Mouse (Mus musculus) thymus, postnatal 10 days (tissue): ENCODE results near the gene Ngp.

Experiments used
- DNase-seq, 2 experiments: peaks; one replicate each; pipeline ENCODE4 v3.0.0; 2021; ENCODE audit warnings: low spot score in 2 of 2

The Ngp gene

DNA sequence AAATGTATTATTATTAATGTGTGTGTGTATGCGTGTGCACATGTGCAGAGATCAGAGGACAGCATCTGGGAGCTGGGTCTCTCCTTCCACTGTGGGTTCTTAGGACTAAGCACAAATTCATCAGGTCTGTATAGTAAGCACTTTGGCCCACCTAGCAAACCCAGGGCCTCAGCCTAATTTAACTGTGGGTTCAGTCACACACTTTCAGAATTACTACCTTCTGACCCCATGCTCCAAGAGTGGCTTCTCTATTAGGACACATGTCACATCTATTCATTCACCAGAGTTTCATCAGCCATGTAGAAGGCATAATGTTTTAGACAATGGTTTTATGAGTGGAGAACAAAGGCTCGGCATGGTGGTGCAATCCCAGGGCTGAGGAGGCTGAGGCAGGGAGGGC, 13.5 kb downstream of the Ngp start:
- DNase-seq, result no peak

DNA sequence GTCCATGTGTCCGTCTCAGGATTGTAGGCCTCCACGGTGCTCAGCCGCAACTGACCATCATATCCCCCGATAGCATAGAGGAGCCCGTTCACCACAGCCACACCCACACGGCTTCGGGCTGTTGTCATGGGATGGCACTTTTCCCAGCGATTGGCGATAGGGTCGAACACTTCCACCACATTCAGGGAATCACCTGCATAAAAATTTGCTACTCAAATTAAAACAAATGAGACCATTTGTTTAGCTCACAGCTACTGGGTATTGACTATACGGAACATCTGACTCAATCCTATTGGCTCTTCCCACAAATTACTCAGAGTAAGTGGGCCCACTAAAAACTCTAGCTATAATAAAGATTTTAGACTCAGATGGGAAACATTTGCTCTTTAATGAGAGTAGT, 16.5 kb downstream of the Ngp start:
- DNase-seq, result no peak

DNA sequence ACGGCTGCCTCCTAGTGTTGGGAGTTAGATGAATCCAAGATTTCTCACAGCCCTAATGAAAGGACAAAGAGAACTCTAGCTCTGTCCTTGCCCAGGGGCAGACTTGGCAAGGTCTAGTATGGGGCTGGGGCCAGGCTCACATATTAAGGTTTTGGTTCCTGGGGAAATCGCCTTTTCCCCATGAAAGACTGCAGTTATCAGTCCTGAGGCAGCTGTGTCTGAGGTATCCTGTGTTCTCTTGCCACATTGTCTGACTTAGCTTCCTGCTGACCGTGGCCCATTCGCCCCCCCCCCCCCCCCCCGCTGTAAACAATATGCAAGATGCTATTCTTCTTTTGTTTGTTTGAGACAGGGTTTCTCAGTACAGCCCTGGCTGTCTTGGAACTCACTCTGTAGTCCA, 20.5 kb downstream of the Ngp start:
- DNase-seq, result no peak

DNA sequence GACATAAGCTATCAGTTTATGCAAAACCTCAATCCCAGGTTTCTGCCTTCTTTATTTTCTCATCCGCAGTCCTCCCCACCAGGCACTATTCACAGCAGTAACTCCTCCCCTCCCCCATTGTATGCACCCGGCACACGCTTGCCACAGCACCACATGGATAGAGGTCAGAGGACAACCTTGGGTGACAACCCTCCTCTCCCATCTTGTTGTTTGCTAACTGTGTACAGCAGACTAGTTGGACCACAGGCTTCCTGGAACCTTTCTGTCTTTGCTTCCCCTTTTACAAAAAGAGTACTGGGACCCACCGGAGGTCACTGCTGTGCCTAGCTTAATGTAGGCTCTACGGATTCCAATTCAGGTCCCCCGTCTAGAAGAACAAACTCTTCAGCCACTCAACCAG, 21.0 kb downstream of the Ngp start:
- DNase-seq, result no peak

DNA sequence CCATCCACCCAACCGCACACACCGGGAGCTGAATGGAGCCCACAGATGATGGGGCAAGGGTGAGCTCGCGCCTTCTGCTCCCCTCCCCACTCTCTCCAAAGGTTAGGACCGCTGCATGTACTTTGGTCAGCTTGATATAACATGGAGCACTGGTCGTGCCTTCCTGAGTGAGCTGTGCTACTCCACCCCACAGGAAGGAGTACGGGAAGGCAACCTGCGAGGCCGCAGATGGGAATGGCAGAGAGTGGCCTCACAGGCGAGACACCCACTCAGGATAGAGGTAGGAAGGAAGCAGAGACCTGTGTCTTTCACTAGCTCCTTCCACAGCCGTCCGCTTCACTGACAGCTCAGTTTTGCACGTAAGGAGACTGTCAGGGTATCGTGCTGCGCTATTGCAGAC, 28.8 kb downstream of the Ngp start:
- DNase-seq, result no peak

DNA sequence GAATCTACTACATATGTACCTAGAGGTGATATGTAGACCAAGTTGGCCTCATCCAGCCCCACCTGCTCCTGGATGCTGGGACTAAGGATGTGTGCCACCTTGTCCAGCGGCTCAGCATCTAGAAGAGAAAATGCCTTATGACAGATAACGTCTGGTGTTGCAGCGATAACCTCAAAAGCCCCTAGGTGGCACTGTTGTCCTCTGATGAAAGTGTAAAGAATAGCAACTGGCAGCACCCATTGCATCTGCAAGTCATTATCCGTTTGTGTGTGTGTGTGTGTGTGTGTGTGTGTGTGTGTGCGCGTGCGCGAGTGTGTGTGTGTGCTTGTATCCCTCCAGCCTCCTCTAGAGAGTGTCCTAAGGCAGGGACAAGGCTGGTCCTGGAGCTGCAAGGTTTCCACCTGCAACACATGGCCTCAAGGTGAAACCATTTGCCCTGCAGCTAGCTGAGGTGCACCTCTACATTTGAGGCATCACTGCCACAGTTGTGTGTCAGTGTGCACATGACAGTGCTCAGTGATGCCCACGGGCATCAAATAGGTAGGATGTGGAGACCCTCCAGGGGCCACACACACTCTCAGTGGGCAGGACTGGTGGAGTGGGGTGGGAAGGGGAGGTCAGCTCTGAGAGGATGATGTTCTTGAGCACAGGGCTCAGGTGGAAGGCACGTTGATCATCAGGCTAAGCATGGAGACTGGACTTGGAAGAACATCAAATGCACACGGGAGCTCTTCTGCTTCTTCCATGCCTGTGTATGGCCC, 29.5 kb downstream of the Ngp start:
- peak; percentile 44 to 78 for DNase-seq

DNA sequence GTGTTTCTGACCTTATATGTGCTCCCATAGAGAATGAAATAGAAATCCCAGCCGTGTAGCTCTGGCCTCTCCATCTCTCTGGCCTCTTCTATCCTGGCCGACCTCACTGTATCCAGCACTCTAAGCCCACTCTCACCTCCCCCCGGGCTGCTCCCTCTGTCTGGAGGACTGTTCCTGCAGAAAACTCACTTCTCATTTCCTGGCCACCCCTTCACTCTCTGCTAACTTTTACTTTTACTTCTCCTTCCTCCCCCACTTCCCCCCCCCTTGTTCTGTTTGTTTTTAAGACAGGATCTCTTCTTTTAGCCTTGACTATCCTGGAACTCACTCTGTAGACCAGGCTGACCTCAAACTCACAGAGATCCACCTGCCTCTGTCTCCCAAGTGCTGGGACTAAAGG, 33.0 kb downstream of the Ngp start:
- DNase-seq, result no peak

DNA sequence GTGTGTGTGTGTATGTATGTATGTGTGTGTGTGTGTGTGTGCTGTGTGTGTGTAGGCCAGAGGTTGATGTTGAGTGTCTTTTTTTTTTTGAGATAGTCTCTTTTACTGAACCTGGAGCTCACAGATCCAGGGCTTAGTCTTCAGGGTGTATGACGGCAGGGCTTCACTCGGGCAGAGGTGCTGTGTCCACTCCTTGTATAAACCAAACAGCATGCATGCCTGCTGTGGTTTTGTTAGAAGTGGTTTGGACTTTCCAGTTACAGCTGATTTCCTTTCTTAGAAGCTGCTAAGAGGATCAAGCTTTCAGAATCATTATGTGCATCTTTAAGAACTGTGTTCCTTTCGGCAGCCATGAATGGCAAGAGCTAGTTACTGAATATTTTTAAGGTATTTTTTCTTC, 38.4 kb downstream of the Ngp start:
- no peak for DNase-seq

DNA sequence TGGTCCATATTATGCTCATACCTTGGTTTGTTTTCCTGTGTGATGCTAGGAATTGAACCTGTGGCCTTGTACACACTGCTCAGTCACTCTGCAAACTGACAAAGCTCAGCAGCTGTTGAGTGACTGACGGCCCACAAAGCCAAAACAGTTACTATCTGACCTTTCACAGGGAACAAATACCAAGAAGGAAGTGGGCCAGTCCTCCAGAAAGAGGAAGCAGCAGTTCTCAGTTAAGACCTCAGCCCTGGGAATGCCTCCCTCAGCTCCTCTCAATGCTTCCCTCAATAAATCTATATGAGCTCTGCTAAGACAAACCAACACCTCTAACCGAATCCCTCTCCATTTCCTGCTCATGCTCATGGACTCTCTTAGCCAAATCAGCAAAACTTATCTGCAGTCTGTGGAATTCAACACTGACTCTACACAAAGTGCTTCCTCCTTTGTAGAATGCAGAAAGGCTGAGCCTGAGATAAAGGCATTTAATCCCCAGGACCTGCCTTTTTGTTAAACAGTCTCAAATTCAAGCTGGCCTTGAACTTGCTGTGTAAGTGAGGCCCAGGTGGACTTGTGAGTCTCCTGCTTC, 39.7 kb downstream of the Ngp start:
- no peak for DNase-seq

DNA sequence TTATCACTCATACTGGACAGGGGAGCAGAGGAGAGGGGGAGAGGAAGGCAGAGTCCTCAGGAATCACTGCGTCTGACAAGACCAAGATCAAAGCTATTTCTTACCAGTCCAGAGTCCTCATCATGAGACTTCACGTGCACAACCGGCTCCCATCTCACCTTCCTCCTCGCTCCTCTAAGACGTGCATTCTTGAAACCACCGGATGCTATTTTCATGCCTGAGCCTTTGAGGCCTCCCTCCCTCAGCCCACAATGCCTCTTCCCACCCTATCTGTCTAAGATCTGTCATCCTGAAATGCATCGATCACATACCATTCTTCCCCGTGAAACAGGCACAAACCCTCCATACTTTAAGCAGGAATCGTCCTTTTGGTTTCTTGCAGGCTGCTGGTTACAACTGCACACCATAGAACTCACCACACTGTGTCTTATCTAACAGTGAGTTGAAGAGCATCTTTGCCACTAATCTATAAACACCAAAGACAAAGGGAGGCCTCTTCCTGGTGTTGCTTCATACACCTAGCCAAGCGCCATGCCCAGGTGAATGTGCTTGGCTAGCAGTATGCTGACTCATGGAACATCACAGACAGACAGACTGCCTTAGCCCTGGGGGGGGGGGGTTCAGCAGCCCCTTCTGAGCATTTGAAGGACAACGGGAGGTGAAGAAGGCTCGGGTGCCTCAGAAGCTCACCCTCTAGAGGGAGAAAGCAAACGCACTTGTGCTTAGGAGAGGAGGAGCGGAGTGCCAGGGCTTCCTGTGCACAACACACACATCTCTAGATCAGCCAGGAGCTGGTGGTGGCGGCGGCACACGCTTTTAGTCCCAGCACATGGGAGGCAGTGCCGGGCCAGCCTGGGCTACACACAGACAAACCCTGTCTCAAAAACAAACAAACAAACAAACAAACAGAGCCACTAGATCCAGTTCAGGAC, 41.6 kb downstream of the Ngp start:
- DNase-seq, result peak; percentile 19 to 31

DNA sequence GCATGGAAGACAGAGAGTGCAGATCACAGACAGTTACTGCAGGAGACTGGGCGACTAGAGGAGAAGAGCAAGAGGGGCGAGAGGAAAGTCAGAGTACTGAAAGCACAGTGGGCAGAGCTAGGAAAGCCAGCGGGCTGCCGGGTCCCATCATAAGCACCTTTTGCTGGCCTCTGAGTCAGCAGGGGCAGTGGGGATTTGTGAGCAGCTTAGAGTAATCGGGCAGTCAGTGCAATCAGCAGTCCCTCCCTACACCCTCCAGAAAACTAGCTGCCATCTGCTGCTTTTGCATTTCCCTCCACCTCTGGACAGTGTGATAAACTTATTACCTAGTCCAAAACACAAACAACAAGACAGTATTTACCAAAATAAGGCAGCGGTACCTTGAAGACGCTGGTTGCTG, 42.8 kb downstream of the Ngp start:
- DNase-seq, result no peak

DNA sequence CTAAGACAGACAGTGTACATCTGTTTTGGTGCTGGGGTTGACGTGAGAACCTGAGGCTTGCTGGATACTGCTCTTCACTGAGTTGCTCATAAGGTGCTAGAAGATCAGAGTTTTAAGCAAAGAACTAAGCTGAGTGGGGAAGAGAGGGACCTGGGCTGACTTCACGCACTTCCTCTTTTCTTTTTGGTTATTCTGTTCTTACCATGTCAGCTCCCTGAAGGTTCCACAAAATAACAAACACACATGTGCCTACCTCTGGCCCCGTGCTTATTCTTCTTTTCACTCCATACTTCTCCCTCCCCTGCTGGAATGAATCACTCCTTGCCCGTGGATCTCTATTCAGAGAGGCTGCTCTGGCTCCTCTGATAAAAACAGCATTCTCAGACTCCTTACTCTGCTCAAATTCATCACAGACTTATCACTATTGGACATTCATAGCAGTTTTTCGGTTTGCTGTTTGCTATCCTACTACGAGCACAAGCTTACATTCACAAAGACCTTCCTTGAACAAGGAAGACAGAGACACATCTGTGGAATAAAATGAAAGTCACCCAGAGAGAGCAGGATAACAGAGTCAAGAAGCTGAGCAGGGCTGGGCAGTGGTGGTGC, 44.5 kb downstream of the Ngp start:
- no peak for DNase-seq

DNA sequence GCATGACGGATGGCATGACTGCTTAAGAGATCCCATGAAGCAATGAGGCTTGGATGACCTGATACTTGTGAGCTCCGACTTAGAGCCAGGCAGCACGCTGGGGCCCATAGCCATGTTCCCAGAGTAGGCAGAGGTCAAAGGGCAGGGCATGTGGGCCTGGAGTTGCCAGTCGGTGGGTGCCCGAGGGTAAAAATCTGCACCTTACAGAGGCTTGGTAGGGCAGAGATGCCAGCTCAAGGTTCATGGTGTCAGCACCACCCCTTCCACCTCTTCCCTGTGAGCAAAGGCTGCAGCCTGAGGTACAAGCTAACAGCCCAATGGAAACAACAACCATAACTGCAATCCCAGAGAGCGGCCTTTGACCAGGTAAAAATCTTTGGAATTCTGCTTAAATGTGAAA, 45.8 kb downstream of the Ngp start:
- no peak for DNase-seq

DNA sequence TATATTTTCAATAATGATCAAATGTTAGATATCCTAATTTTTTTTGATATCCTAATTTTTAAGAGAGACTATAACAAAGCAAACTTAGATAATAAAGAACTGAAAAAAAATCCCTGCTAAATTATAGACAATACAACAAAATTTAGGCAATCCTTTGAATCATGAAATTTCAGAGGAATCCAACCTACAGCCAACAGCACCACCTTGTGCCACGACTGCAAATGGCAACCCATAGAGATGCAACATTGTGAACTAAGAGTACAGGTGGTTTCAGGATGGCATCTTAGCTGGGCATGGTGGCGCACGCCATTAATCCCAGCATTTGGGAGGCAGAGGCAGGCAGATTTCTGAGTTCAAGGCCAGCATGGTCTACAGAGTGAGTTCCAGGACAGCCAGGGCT, 46.6 kb downstream of the Ngp start:
- peak; percentile 19 to 56 for DNase-seq
